Mouse (Mus musculus) forebrain, embryonic 16.5 days (tissue): ENCODE results near the gene Naaladl2. TPM values are rescaled to one million over a fixed set of nuclear protein-coding genes. Genes with fewer than 3 reads are reported as not detected.
"Not testable (repeated sequence)": the region's sequence is repeated elsewhere in the genome, so short reads cannot be mapped to it uniquely, and the experiment has no call there.

Experiments
- ATAC-seq: fragments of 200-750 bp; cut with Nextera tagmentation; 2 replicates; pipeline ENCODE4 v1.8.0; 2017; ENCODE audit warnings: mild to moderate bottlenecking, moderate library complexity
- H3K27ac ChIP-seq: fragments of 300-500 bp; sonication (generic); 2 replicates; pipeline ENCODE4 v1.5.1; 2014; ENCODE audit warnings: low read length, control low read depth
- H3K27me3 ChIP-seq: fragments of 300-500 bp; sonication (generic); replicated peaks from 2 replicates; pipeline ENCODE4 v1.6.1; 2014; ENCODE audit warnings: low read length; ENCODE audit not compliant: control insufficient read depth, insufficient read depth
- H3K36me3 ChIP-seq: fragments of 300-500 bp; sonication (generic); 2 replicates; pipeline ENCODE4 v1.6.1; 2014; ENCODE audit not compliant: control insufficient read depth, insufficient read depth
- H3K4me1 ChIP-seq: fragments of 300-500 bp; sonication (generic); replicated peaks from 2 replicates; pipeline ENCODE4 v1.6.1; 2014; ENCODE audit warnings: low read length; ENCODE audit not compliant: control insufficient read depth, insufficient read depth
- H3K4me2 ChIP-seq: fragments of 300-500 bp; sonication (generic); 2 replicates; pipeline ENCODE4 v1.6.1; 2014; ENCODE audit warnings: mild to moderate bottlenecking, low read length, control low read depth
- H3K4me3 ChIP-seq: fragments of 300-500 bp; sonication (generic); replicated peaks from 2 replicates; pipeline ENCODE4 v1.5.1; 2014; ENCODE audit warnings: mild to moderate bottlenecking, low read length, control low read depth
- H3K9ac ChIP-seq: fragments of 300-500 bp; sonication (generic); replicated peaks from 2 replicates; pipeline ENCODE4 v1.6.1; 2014; ENCODE audit warnings: low read depth, low read length, control low read depth
- H3K9me3 ChIP-seq: fragments of 300-500 bp; sonication (generic); 2 replicates; pipeline ENCODE4 v1.6.1; 2016; ENCODE audit warnings: low read length; ENCODE audit not compliant: control insufficient read depth
- WGBS: fragments of 180-500 bp; shearing (Covaris S2); extraction: QIAGEN DNeasy Blood & Tissue Kit; methylation state at CpG from one replicate; pipeline ENCODE4 v1.1.7; 2014; 5-methylcytosine and 5-hydroxymethylcytosine counted together
- polyA plus RNA-seq: library from polyadenylated mRNA; unstranded; fragments of >200 nt; fragmentation: Nextera tagmentation; extraction: Ambion mirVana; gene quantifications from 2 replicates; pipeline ENCODE4 v1.2.1, GENCODE M21; 2015

The Naaladl2 gene
- polyA plus RNA-seq, 1 experiment from 2014 or later = 0.10 TPM

- 59% methylated on average over 2 of the region's 2 CpGs for WGBS
- H3K4me1 ChIP-seq = no peaks in the 10 kb centered on the region
- no peaks in the 10 kb centered on the region for H3K36me3 ChIP-seq
- no peak overlapping the region for H3K9ac ChIP-seq
- H3K27ac ChIP-seq = no peak overlapping the region
- 0 out of 2 replicates have a peak, but pooled peaks have one; percentile 58 for ATAC-seq
- H3K4me3 ChIP-seq = no peak overlapping the region
- H3K9me3 ChIP-seq = no peaks in the 10 kb centered on the region
- no peaks in the 10 kb centered on the region for H3K27me3 ChIP-seq
- H3K4me2 ChIP-seq = no peak overlapping the region
Observed at GRCm38 (mm10) chr3:24355010-24355409, 789.1 kb downstream of the Naaladl2 start.

GRCm38 (mm10) chr3:24321489-24322405 is 822.3 kb downstream of the Naaladl2 start:
- Histone ChIP-seq H3K4me1 (no peaks in the 10 kb centered on the region), H3K4me3 (no peak overlapping the region), H3K27me3 (no peaks in the 10 kb centered on the region), H3K9me3 (no peaks in the 10 kb centered on the region), H3K36me3 (no peaks in the 10 kb centered on the region), H3K27ac (no peak overlapping the region), H3K9ac (no peak overlapping the region), H3K4me2 (no peak overlapping the region)
- ATAC-seq = no peak
- WGBS = 80% methylated on average over 11 of the region's 11 CpGs

- H3K27me3 ChIP-seq = no peaks in the 10 kb centered on the region
- H3K4me1 ChIP-seq = no peaks in the 10 kb centered on the region
- H3K4me2 ChIP-seq = no peak overlapping the region
- no peaks in the 10 kb centered on the region for H3K36me3 ChIP-seq
- H3K27ac ChIP-seq = no peak overlapping the region
- no peaks in the 10 kb centered on the region for H3K9me3 ChIP-seq
- ATAC-seq = no peak
- H3K9ac ChIP-seq = no peak overlapping the region
- WGBS = 71% methylated on average over 4 of the region's 4 CpGs
- no peak overlapping the region for H3K4me3 ChIP-seq
Observed at GRCm38 (mm10) chr3:24314658-24315297, 829.3 kb downstream of the Naaladl2 start.

GRCm38 (mm10) chr3:24225418-24225817 is 918.6 kb downstream of the Naaladl2 start:
- no peak overlapping the region for H3K27ac ChIP-seq
- no peaks in the 10 kb centered on the region for H3K36me3 ChIP-seq
- H3K9me3 ChIP-seq = no peaks in the 10 kb centered on the region
- H3K27me3 ChIP-seq = no peaks in the 10 kb centered on the region
- H3K4me2 ChIP-seq = no peak overlapping the region
- ATAC-seq = no peak
- H3K4me1 ChIP-seq = no peaks in the 10 kb centered on the region
- no peak overlapping the region for H3K4me3 ChIP-seq
- no peak overlapping the region for H3K9ac ChIP-seq
- 90% methylated on average over 2 of the region's 2 CpGs for WGBS

- no peak overlapping the region for H3K27ac ChIP-seq
- 90% methylated on average over 1 of the region's 1 CpGs for WGBS
- no peaks in the 10 kb centered on the region for H3K4me1 ChIP-seq
- no peaks in the 10 kb centered on the region for H3K36me3 ChIP-seq
- no peaks in the 10 kb centered on the region for H3K9me3 ChIP-seq
- H3K4me3 ChIP-seq = no peak overlapping the region
- H3K27me3 ChIP-seq = no peaks in the 10 kb centered on the region
- no peak for ATAC-seq
- H3K9ac ChIP-seq = no peak overlapping the region
- no peak overlapping the region for H3K4me2 ChIP-seq
Observed at GRCm38 (mm10) chr3:24217476-24217875, 926.6 kb downstream of the Naaladl2 start.

- Histone ChIP-seq H3K4me1 (no peaks in the 10 kb centered on the region), H3K4me3 (no peak overlapping the region), H3K27ac (no peak overlapping the region), H3K27me3 (no peaks in the 10 kb centered on the region), H3K4me2 (no peak overlapping the region), H3K36me3 (no peaks in the 10 kb centered on the region), H3K9me3 (no peaks in the 10 kb centered on the region), H3K9ac (no peak overlapping the region)
- ATAC-seq = no peak
Observed at GRCm38 (mm10) chr3:24166531-24166930, 977.5 kb downstream of the Naaladl2 start.

- Histone ChIP-seq H3K4me1 (no peaks in the 10 kb centered on the region), H3K36me3 (no peaks in the 10 kb centered on the region), H3K4me2 (no peak overlapping the region), H3K9ac (no peak overlapping the region), H3K4me3 (no peak overlapping the region), H3K27ac (no peak overlapping the region), H3K27me3 (no peaks in the 10 kb centered on the region), H3K9me3 (no peaks in the 10 kb centered on the region)
- no peak for ATAC-seq
Observed at GRCm38 (mm10) chr3:24163992-24164391, 980.1 kb downstream of the Naaladl2 start.

- not testable (repeated sequence) for H3K36me3 ChIP-seq, H3K4me3 ChIP-seq, H3K4me1 ChIP-seq, H3K27ac ChIP-seq, H3K27me3 ChIP-seq, H3K9me3 ChIP-seq, H3K9ac ChIP-seq, H3K4me2 ChIP-seq, ATAC-seq
- 62% methylated on average over 4 of the region's 4 CpGs for WGBS
Observed at GRCm38 (mm10) chr3:24151086-24151815, 992.8 kb downstream of the Naaladl2 start.

GRCm38 (mm10) chr3:24142808-24143207 is 1001.3 kb downstream of the Naaladl2 start:
- H3K4me1 ChIP-seq = no peaks in the 10 kb centered on the region
- WGBS = 89% methylated on average over 1 of the region's 1 CpGs
- no peaks in the 10 kb centered on the region for H3K36me3 ChIP-seq
- no peaks in the 10 kb centered on the region for H3K9me3 ChIP-seq
- H3K27me3 ChIP-seq = no peaks in the 10 kb centered on the region
- no peak overlapping the region for H3K27ac ChIP-seq
- no peak overlapping the region for H3K9ac ChIP-seq
- ATAC-seq = no peak
- H3K4me2 ChIP-seq = no peak overlapping the region
- H3K4me3 ChIP-seq = no peak overlapping the region
